Mouse (Mus musculus) limb, embryonic 11.5 days (tissue): Measurements from ENCODE around the gene Gm38119. TPM values are rescaled to one million over a fixed set of nuclear protein-coding genes. Genes with fewer than 3 reads are reported as not detected.
"Not testable (repeated sequence)": the region's sequence is repeated elsewhere in the genome, so short reads cannot be mapped to it uniquely, and the experiment has no call there.

ENCODE experiments used
- ATAC-seq: fragments of 200-750 bp; cut with Nextera tagmentation; 2 replicates; pipeline ENCODE4 v1.8.0; 2017; ENCODE audit warnings: low read depth; ENCODE audit not compliant: insufficient number of reproducible peaks, low FRiP score, low TSS enrichment
- DNase-seq: peaks from one replicate; pipeline ENCODE4 v3.0.0-alpha.2; 2015; ENCODE audit warnings: low spot score
- H3K27ac ChIP-seq: fragments of 300-500 bp; sonication (generic); replicated peaks from 2 replicates; pipeline ENCODE4 v1.5.1; 2014; ENCODE audit warnings: low read depth, mild to moderate bottlenecking, low read length
- H3K27me3 ChIP-seq: fragments of 300-500 bp; sonication (generic); 2 replicates; pipeline ENCODE4 v1.6.1; 2014; ENCODE audit warnings: mild to moderate bottlenecking, low read length, mixed read lengths; ENCODE audit not compliant: control insufficient read depth, insufficient read depth
- H3K36me3 ChIP-seq: fragments of 300-500 bp; sonication (generic); 2 replicates; pipeline ENCODE4 v1.6.1; 2014; ENCODE audit warnings: mild to moderate bottlenecking, low read length, moderate library complexity, mixed read lengths; ENCODE audit not compliant: control insufficient read depth, insufficient read depth
- H3K4me1 ChIP-seq: fragments of 300-500 bp; sonication (generic); 2 replicates; pipeline ENCODE4 v1.6.1; 2014; ENCODE audit warnings: low read length, mixed read lengths; ENCODE audit not compliant: control insufficient read depth, insufficient read depth
- H3K4me2 ChIP-seq: fragments of 300-500 bp; sonication (generic); 2 replicates; pipeline ENCODE4 v1.6.1; 2014; ENCODE audit warnings: low read depth, mild to moderate bottlenecking, moderate library complexity; ENCODE audit not compliant: severe bottlenecking
- H3K4me3 ChIP-seq: fragments of 300-500 bp; sonication (generic); 2 replicates; pipeline ENCODE4 v1.5.1; 2014; ENCODE audit warnings: low read depth, low read length
- H3K9ac ChIP-seq: fragments of 300-500 bp; sonication (generic); 2 replicates; pipeline ENCODE4 v1.6.1; 2014; ENCODE audit warnings: mild to moderate bottlenecking, low read length
- H3K9me3 ChIP-seq: fragments of 300-500 bp; sonication (generic); 2 replicates; pipeline ENCODE4 v1.6.1; 2016; ENCODE audit warnings: low read length; ENCODE audit not compliant: control insufficient read depth
- WGBS: fragments of 180-500 bp; shearing (Covaris S2); extraction: QIAGEN DNeasy Blood & Tissue Kit; methylation state at CpG from one replicate; pipeline ENCODE4 v1.1.7; 2014; 5-methylcytosine and 5-hydroxymethylcytosine counted together
- polyA plus RNA-seq: library from polyadenylated mRNA; unstranded; fragments of >200 nt; fragmentation: Nextera tagmentation; extraction: Ambion mirVana; gene quantifications from 2 replicates; pipeline ENCODE4 v1.2.1, GENCODE M21; 2014

Gm38119 gene
- polyA plus RNA-seq, 1 experiment from 2014 or later, result not detected

- Histone ChIP-seq H3K27ac (no peak within 1 kb of the TSS), H3K36me3 (no peaks in the 10 kb centered on the region), H3K9ac (no peak within 1 kb of the TSS), H3K4me1 (no peaks in the 10 kb centered on the region), H3K9me3 (no peaks in the 10 kb centered on the region), H3K27me3 (no peaks in the 10 kb centered on the region), H3K4me2 (no peak within 1 kb of the TSS), H3K4me3 (no peak within 1 kb of the TSS)
- 83% methylated on average over 2 of the region's 2 CpGs for WGBS
- ATAC-seq, result no peak
- no peak for DNase-seq
Measured at GRCm38 (mm10) chr3:92708974-92709373, 29.9 kb downstream of the Gm38119 start, which contains the start of gene Lce1e. Gene Lce1e (minus strand): TSS chr3:92709074.

GRCm38 (mm10) chr3:92694613-92695012 lies 44.3 kb downstream of the Gm38119 start:
- 50% methylated on average over 1 of the region's 1 CpGs for WGBS

GRCm38 (mm10) chr3:92691688-92692087 lies 47.2 kb downstream of the Gm38119 start:
- Histone ChIP-seq H3K4me3 (no peak overlapping the region), H3K4me2 (no peak overlapping the region), H3K27ac (no peak overlapping the region), H3K9ac (no peak overlapping the region), H3K9me3 (no peaks in the 10 kb centered on the region), H3K4me1 (no peaks in the 10 kb centered on the region), H3K36me3 (no peaks in the 10 kb centered on the region), H3K27me3 (no peaks in the 10 kb centered on the region)
- no peak for DNase-seq
- ATAC-seq, result no peak

More at GRCm38 (mm10) chr3:92694613-92695012, 44.3 kb downstream of the Gm38119 start:
- no peak for ATAC-seq
- Histone ChIP-seq H3K4me3 (no peak overlapping the region), H3K9ac (no peak overlapping the region), H3K9me3 (no peaks in the 10 kb centered on the region), H3K27me3 (no peaks in the 10 kb centered on the region), H3K27ac (no peak overlapping the region), H3K4me1 (no peaks in the 10 kb centered on the region), H3K36me3 (no peaks in the 10 kb centered on the region), H3K4me2 (no peak overlapping the region)
- DNase-seq, result no peak

- ATAC-seq, H3K27me3 ChIP-seq, H3K9me3 ChIP-seq, DNase-seq, H3K36me3 ChIP-seq, H3K27ac ChIP-seq, H3K4me3 ChIP-seq, H3K9ac ChIP-seq, H3K4me1 ChIP-seq, H3K4me2 ChIP-seq: not testable (repeated sequence)
- WGBS, result 70% methylated on average over 16 of the region's 16 CpGs
Measured at GRCm38 (mm10) chr3:92689154-92689553, 49.7 kb downstream of the Gm38119 start.

Other genes starting within 250 kb of the Gm38119 start
- gene Sprr4, start 238.6 kb downstream of the Gm38119 start, polyA plus RNA-seq, result not detected in 2 replicates
- gene 2310046K23Rik, start 204.6 kb downstream of the Gm38119 start, polyA plus RNA-seq, result not detected in 2 replicates
- not detected in 2 replicates for gene Ivl, start 165.4 kb downstream of the Gm38119 start, polyA plus RNA-seq
- gene Smcp, start 150.1 kb downstream of the Gm38119 start, polyA plus RNA-seq, result not detected in 2 replicates
- not detected in 2 replicates for gene 2210017I01Rik, start 131.6 kb downstream of the Gm38119 start, polyA plus RNA-seq
- gene Lce6a, start 117.4 kb downstream of the Gm38119 start, polyA plus RNA-seq, result not detected in 2 replicates
- gene Lce1a1, start 90.8 kb downstream of the Gm38119 start, polyA plus RNA-seq, result not detected in 2 replicates
- not detected in 2 replicates for gene Lce1b, start 82.2 kb downstream of the Gm38119 start, polyA plus RNA-seq
- not detected in 2 replicates for gene Lce1a2, start 68.8 kb downstream of the Gm38119 start, polyA plus RNA-seq
- not detected in 2 replicates for gene Lce1c, start 59.8 kb downstream of the Gm38119 start, polyA plus RNA-seq
- not detected in 2 replicates for gene Lce1d, start 51.9 kb downstream of the Gm38119 start, polyA plus RNA-seq
- not detected in 2 replicates for gene Lce1e, start 30.0 kb downstream of the Gm38119 start, polyA plus RNA-seq
- not detected in 2 replicates for gene Lce1f, start 18.7 kb downstream of the Gm38119 start, polyA plus RNA-seq
- not detected in 2 replicates for gene Lce1g, start 13.2 kb upstream of the Gm38119 start, polyA plus RNA-seq
- not detected in 2 replicates for gene Lce1h, start 26.0 kb upstream of the Gm38119 start, polyA plus RNA-seq
- gene Lce1i, start 39.8 kb upstream of the Gm38119 start, polyA plus RNA-seq, result not detected in 2 replicates
- gene Lce1j, start 51.4 kb upstream of the Gm38119 start, polyA plus RNA-seq, result not detected in 2 replicates
- not detected in 2 replicates for gene Lce1k, start 68.8 kb upstream of the Gm38119 start, polyA plus RNA-seq
- not detected in 2 replicates for gene Kprp, start 88.2 kb upstream of the Gm38119 start, polyA plus RNA-seq
- not detected in 2 replicates for gene Lce1l, start 112.2 kb upstream of the Gm38119 start, polyA plus RNA-seq
- gene 2310050C09Rik, start 131.1 kb upstream of the Gm38119 start, polyA plus RNA-seq, result not detected in 2 replicates
- not detected in 2 replicates for gene Lce3a, start 187.1 kb upstream of the Gm38119 start, polyA plus RNA-seq
- not detected in 2 replicates for gene Lce3b, start 193.9 kb upstream of the Gm38119 start, polyA plus RNA-seq
- gene Lce3c, start 205.4 kb upstream of the Gm38119 start, polyA plus RNA-seq, result not detected in 2 replicates
- gene Lce3d, start 218.3 kb upstream of the Gm38119 start, polyA plus RNA-seq, result not detected in 2 replicates
- gene Lce3e, start 228.0 kb upstream of the Gm38119 start, polyA plus RNA-seq, result not detected in 2 replicates